Mouse (Mus musculus) embryonic facial prominence, embryonic 12.5 days (tissue): ENCODE data around the gene Copg2. TPM values are rescaled to one million over a fixed set of nuclear protein-coding genes. Genes with fewer than 3 reads are reported as not detected.
"Not testable (repeated sequence)": the region's sequence is repeated elsewhere in the genome, so short reads cannot be mapped to it uniquely, and the experiment has no call there.

Experiments
- ATAC-seq: fragments of 200-750 bp; cut with Nextera tagmentation; 2 replicates; pipeline ENCODE4 v1.8.0; 2017; ENCODE audit not compliant: insufficient number of reproducible peaks, insufficient read depth, low FRiP score, low TSS enrichment
- H3K27ac ChIP-seq: fragments of 300-500 bp; sonication (generic); 2 replicates; pipeline ENCODE4 v1.5.1; 2016; ENCODE audit warnings: mild to moderate bottlenecking
- H3K27me3 ChIP-seq: fragments of 300-500 bp; sonication (generic); 2 replicates; pipeline ENCODE4 v1.6.1; 2016; ENCODE audit warnings: mild to moderate bottlenecking, moderate library complexity
- H3K36me3 ChIP-seq: fragments of 300-500 bp; sonication (generic); 2 replicates; pipeline ENCODE4 v1.6.1; 2016; ENCODE audit warnings: mild to moderate bottlenecking
- H3K4me1 ChIP-seq: fragments of 300-500 bp; sonication (generic); 2 replicates; pipeline ENCODE4 v1.6.1; 2016
- H3K4me2 ChIP-seq: fragments of 300-500 bp; sonication (generic); replicated peaks from 2 replicates; pipeline ENCODE4 v1.6.1; 2016; ENCODE audit warnings: mild to moderate bottlenecking, moderate library complexity
- H3K4me3 ChIP-seq: fragments of 300-500 bp; sonication (generic); 2 replicates; pipeline ENCODE4 v1.5.1; 2016; ENCODE audit warnings: mild to moderate bottlenecking
- H3K9ac ChIP-seq: fragments of 300-500 bp; sonication (generic); 2 replicates; pipeline ENCODE4 v1.6.1; 2016; ENCODE audit warnings: mild to moderate bottlenecking, moderate library complexity
- H3K9me3 ChIP-seq: fragments of 300-500 bp; sonication (generic); 2 replicates; pipeline ENCODE4 v1.6.1; 2016; ENCODE audit warnings: mild to moderate bottlenecking, moderate library complexity
- WGBS: fragments of 180-500 bp; shearing (Covaris S2); methylation state at CpG from one replicate; pipeline ENCODE4 v1.1.7; 2016; 5-methylcytosine and 5-hydroxymethylcytosine counted together
- polyA plus RNA-seq: library from polyadenylated mRNA; unstranded; fragments of >200 nt; fragmentation: Nextera tagmentation; extraction: Ambion mirVana; gene quantifications from 2 replicates; pipeline ENCODE4 v1.2.1, GENCODE M21; 2016

Gene Copg2
- polyA plus RNA-seq, 1 experiment from 2014 or later: 21.5 TPM

GRCm38 (mm10) chr6:30813626-30814025 lies 83.0 kb downstream of the Copg2 start:
- Histone ChIP-seq H3K27ac (no peak overlapping the region), H3K4me2 (no peak overlapping the region), H3K9me3 (no peaks in the 10 kb centered on the region), H3K4me3 (no peak overlapping the region), H3K4me1 (no peaks in the 10 kb centered on the region), H3K36me3 (0 out of 2 replicates have a peak, but pooled peaks cover 2% of the 10 kb centered on the region), H3K9ac (no peak overlapping the region), H3K27me3 (no peaks in the 10 kb centered on the region)
- no peak for ATAC-seq

DNA sequence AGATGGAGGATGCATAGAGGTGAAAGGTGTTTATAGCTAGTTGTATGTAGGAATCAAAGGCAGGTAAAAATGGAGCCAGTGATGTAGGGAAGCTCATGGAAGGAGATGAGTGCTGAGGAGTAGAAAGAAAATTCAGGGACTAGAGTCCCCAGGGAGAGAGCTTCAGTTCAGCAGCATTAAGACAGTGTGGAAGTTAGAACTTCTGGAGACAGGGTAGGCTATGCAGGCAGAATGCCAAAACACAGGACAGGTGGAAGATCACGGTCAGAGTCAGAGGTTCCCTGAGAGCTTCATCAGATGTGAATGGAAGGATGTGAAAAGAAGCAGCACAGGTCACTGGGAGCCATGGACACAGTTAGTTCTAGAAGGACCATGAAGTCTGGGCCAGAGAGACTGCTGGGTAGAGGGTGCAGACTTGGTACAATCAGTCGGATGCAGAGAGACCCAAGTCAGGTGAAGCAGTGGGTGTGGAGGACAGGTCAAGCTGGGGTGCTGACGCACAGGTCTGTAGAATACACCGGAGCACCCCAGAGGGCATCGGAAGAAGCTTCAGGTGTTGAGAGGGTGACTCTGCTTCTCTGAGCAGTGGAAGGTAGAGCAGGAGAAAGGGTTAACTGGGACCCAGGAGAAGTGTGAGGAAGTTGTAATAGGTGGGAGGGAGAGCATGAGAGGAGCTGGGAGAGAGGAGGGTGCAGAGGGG lies 91.4 kb downstream of the Copg2 start:
- Histone ChIP-seq H3K4me3 (no peak overlapping the region), H3K36me3 (peaks cover 23% of the 10 kb centered on the region), H3K27me3 (no peaks in the 10 kb centered on the region), H3K27ac (no peak overlapping the region), H3K4me1 (no peaks in the 10 kb centered on the region), H3K9ac (no peak overlapping the region), H3K9me3 (no peaks in the 10 kb centered on the region), H3K4me2 (no peak overlapping the region)
- WGBS: 89% methylated on average over 5 of the region's 5 CpGs
- ATAC-seq: no peak

DNA sequence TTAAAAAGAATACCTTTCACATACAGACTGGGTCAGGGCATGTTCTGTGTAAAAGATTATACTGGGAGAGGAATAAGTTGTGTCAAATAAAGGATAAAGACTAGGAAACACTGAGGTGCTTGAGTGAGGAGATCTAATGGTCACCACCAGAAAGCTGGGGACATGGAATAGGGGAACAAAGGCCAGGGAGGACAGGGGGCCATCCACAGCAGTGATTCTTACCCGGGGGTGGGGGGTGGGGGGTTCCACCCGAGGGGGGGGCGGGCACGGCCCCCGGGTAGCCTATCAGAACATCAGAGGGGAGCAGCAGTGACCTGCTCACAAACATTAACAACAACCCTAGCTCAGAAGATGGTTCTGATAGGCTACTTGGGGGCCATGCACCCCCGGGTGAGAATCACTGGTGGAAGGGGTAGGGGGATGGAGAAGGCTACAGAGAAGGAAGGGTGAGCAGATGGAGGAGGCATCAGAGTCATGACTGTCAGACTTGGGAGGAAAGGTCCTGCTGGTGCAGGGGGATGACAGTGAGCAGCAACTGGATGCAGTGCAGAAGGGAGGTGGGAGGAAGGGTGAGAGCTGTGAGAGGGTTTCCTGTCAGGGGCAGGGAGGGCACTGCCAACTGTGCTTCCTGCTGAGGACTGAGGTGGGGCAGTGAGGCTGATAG lies 92.1 kb downstream of the Copg2 start:
- not testable (repeated sequence) for H3K9ac ChIP-seq

GRCm38 (mm10) chr6:30802915-30803314 lies 93.7 kb downstream of the Copg2 start:
- 85% methylated on average over 7 of the region's 7 CpGs for WGBS
- H3K4me3 ChIP-seq: not testable (repeated sequence)
- ATAC-seq: 0 out of 2 replicates have a peak, but pooled peaks have one; percentile 56

More for the DNA sequence above, 92.1 kb downstream of the Copg2 start:
- H3K4me3 ChIP-seq, H3K4me1 ChIP-seq, H3K4me2 ChIP-seq, H3K27ac ChIP-seq, H3K27me3 ChIP-seq, H3K9me3 ChIP-seq: not testable (repeated sequence)
- H3K36me3 ChIP-seq: peaks cover 23% of the 10 kb centered on the region
- peak; percentile 84 for ATAC-seq
- WGBS: 72% methylated on average over 6 of the region's 6 CpGs

DNA sequence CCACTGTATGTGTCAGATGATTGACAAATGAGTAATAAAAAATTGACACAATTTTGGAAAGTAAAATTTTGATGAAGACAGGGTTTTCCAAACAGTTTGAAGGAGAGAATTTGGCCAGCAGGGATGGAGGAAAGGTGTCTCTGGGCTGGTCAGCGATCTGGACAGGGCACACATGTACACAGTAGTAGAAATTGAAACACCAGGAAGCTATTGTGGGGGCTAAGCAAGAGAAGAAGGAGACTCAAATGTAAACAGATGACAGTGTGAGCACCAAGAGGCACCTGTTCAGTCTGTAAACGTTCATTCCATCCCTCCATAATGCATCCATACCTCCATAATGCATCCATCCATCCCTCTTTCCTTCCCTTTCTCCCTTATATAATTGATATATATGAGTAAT lies 145.4 kb downstream of the Copg2 start:
- no peaks in the 10 kb centered on the region for H3K9me3 ChIP-seq
- 79% methylated on average over 2 of the region's 2 CpGs for WGBS
- no peak overlapping the region for H3K9ac ChIP-seq
- H3K4me3 ChIP-seq: no peak overlapping the region
- H3K27me3 ChIP-seq: no peaks in the 10 kb centered on the region
- H3K4me1 ChIP-seq: no peaks in the 10 kb centered on the region
- H3K36me3 ChIP-seq: peaks cover 35% of the 10 kb centered on the region
- ATAC-seq: 0 out of 2 replicates have a peak, but pooled peaks have one; percentile 54
- H3K27ac ChIP-seq: no peak overlapping the region
- H3K4me2 ChIP-seq: no peak overlapping the region

More at GRCm38 (mm10) chr6:30802915-30803314, 93.7 kb downstream of the Copg2 start:
- H3K36me3 ChIP-seq: peaks cover 23% of the 10 kb centered on the region
- H3K4me1 ChIP-seq, H3K9me3 ChIP-seq, H3K27ac ChIP-seq, H3K27me3 ChIP-seq, H3K4me2 ChIP-seq, H3K9ac ChIP-seq: not testable (repeated sequence)

DNA sequence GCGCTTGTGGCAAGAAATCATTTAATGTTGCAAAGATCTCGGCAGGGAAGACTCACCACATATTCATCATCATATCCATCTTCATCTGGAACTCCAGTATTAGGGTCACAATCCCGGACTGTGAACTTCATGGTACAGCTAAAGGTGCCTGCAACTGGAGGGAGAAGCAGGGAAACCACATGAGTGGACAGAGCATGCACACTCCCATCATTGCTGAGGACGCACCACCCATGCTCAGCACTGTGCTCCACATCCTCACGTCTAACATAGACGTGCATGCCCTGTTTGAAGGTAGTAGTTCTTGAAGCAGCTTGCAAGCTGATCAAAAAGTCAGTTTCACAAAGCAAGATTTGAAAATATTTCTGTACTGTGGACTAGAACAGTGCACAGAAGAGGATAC lies 146.1 kb downstream of the Copg2 start:
- H3K27me3 ChIP-seq: no peaks in the 10 kb centered on the region
- H3K9me3 ChIP-seq: no peaks in the 10 kb centered on the region
- H3K4me1 ChIP-seq: no peaks in the 10 kb centered on the region
- H3K4me3 ChIP-seq: no peak overlapping the region
- H3K27ac ChIP-seq: no peak overlapping the region
- 85% methylated on average over 6 of the region's 6 CpGs for WGBS
- ATAC-seq: no peak
- H3K4me2 ChIP-seq: no peak overlapping the region
- peaks cover 40% of the 10 kb centered on the region for H3K36me3 ChIP-seq
- no peak overlapping the region for H3K9ac ChIP-seq

DNA sequence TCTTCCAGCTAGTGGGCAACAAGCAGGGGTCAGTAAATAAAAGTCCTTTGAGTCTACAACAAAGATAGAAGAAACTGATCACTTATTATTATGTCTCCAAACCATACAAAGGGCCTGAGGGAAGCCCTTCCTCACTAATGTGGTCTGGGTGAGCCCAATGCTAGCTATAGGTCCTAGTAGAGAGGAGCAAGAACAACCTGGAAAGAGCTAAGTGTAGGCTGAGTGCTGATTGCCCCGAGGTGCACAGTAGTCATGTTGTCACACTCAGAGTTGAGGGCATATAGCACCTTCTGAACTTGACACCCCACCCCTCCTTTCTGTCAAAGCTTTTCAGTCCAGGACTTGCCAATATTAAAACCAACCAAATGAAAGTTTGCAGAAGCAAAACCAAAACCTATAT lies 146.7 kb downstream of the Copg2 start:
- H3K36me3 ChIP-seq: peaks cover 46% of the 10 kb centered on the region
- no peaks in the 10 kb centered on the region for H3K27me3 ChIP-seq
- 78% methylated on average over 1 of the region's 1 CpGs for WGBS
- no peak overlapping the region for H3K27ac ChIP-seq
- H3K4me2 ChIP-seq: no peak overlapping the region
- no peaks in the 10 kb centered on the region for H3K4me1 ChIP-seq
- ATAC-seq: 0 out of 2 replicates have a peak, but pooled peaks have one; percentile 62
- no peak overlapping the region for H3K4me3 ChIP-seq
- no peaks in the 10 kb centered on the region for H3K9me3 ChIP-seq
- no peak overlapping the region for H3K9ac ChIP-seq

DNA sequence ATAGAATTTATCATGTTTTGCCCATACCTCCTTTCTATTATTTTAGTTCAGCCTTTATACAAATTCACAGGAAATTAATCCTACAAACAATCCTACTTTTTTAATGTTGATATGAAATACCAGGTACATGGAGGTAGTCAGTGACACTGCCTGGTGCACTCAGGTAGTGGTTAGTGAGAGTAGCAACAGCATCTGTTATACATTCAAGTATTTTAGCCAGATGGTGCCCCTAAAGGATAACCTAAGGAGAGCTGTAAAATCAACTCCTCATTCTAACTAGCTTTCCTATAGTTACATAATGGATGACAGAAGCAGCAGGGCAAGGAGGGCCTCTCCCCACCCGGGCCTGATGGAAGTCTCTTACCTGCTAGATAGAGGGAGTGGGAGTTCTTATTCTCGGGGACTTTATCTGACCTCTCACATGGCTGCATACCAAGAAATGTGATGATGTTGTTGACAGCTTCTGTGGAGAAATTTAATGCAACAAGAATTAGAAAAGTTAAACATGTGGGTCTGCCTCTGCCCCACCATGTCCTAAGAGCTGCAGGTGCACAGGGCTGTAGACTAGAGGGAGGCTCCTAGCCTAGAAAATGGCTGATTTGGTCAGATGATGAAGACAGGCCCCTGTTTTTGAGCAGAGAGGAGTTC lies 147.4 kb downstream of the Copg2 start:
- H3K36me3 ChIP-seq: peaks cover 50% of the 10 kb centered on the region
- no peaks in the 10 kb centered on the region for H3K4me1 ChIP-seq
- H3K9ac ChIP-seq: no peak overlapping the region
- ATAC-seq: no peak
- no peak overlapping the region for H3K4me3 ChIP-seq
- H3K27me3 ChIP-seq: no peaks in the 10 kb centered on the region
- WGBS: 41% methylated on average over 2 of the region's 2 CpGs
- H3K27ac ChIP-seq: no peak overlapping the region
- H3K4me2 ChIP-seq: no peak overlapping the region
- H3K9me3 ChIP-seq: no peaks in the 10 kb centered on the region

- Histone ChIP-seq H3K27ac (no peak overlapping the region), H3K9me3 (no peaks in the 10 kb centered on the region), H3K9ac (no peak overlapping the region), H3K4me1 (no peaks in the 10 kb centered on the region), H3K4me3 (no peak overlapping the region), H3K27me3 (no peaks in the 10 kb centered on the region), H3K36me3 (peaks cover 58% of the 10 kb centered on the region), H3K4me2 (no peak overlapping the region)
- 72% methylated on average over 6 of the region's 6 CpGs for WGBS
- ATAC-seq: no peak
Observed at GRCm38 (mm10) chr6:30748358-30748910, 148.2 kb downstream of the Copg2 start.

- no peak overlapping the region for H3K4me3 ChIP-seq
- no peak overlapping the region for H3K27ac ChIP-seq
- ATAC-seq: no peak
- H3K36me3 ChIP-seq: peaks cover 63% of the 10 kb centered on the region
- no peaks in the 10 kb centered on the region for H3K4me1 ChIP-seq
- H3K9me3 ChIP-seq: no peaks in the 10 kb centered on the region
- no peak overlapping the region for H3K9ac ChIP-seq
- no peak overlapping the region for H3K4me2 ChIP-seq
- H3K27me3 ChIP-seq: no peaks in the 10 kb centered on the region
- WGBS: 71% methylated on average over 7 of the region's 7 CpGs
Observed at GRCm38 (mm10) chr6:30747631-30748357, 148.8 kb downstream of the Copg2 start.

DNA sequence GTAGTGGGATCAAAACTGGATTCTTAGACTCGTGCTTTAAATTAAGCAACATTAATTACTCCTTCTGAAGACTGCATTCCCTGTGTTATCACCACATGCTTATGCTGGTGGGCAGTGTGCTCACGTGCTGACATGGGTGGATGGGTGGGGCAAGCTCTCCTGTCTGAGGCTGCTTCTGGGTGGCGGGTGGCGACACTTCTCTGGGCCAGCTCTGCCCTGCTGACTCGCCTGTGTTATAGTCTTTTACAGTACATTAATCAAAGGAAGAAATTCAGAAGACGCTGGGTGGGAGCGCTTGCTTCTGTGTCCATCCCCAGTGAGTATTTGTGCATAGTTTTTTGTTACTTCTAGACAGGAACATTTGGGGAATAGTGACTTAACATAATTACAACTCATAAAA lies 151.0 kb downstream of the Copg2 start:
- H3K9ac ChIP-seq: no peak overlapping the region
- H3K4me3 ChIP-seq: no peak overlapping the region
- H3K4me1 ChIP-seq: 0 out of 2 replicates have a peak, but pooled peaks cover under 1% of the 10 kb centered on the region
- no peak overlapping the region for H3K27ac ChIP-seq
- 77% methylated on average over 7 of the region's 7 CpGs for WGBS
- H3K36me3 ChIP-seq: peaks cover 73% of the 10 kb centered on the region
- no peaks in the 10 kb centered on the region for H3K27me3 ChIP-seq
- no peak overlapping the region for H3K4me2 ChIP-seq
- no peak for ATAC-seq
- no peaks in the 10 kb centered on the region for H3K9me3 ChIP-seq
